Mouse (Mus musculus) MEL (cell line): ENCODE measurements around the gene Iqgap3. TPM values are rescaled to one million over a fixed set of nuclear protein-coding genes. Genes with fewer than 3 reads are reported as not detected.

ENCODE experiments used
- DNase-seq: peaks from one replicate; pipeline ENCODE4 v3.0.0; 2011; ENCODE audit warnings: low read depth, low spot score
- H3K27ac ChIP-seq: 2 replicates; pipeline ENCODE4 v1.5.1; 2012; ENCODE audit warnings: low read depth, mild to moderate bottlenecking, control low read depth, low read length, moderate library complexity; ENCODE audit not compliant: control insufficient read depth
- H3K27me3 ChIP-seq, 2 experiments: fragments of 150-350 bp in 1 of 2; sonication (generic) in 1 of 2; 2 replicates each; pipeline ENCODE4 v1.6.1; 2012; ENCODE audit warnings: low read length in 2 of 2, mild to moderate bottlenecking in 2 of 2, improper control_type of control experiment in 1 of 2, moderate library complexity in 1 of 2; ENCODE audit not compliant: insufficient read depth in 2 of 2, control insufficient read depth in 1 of 2
- H3K36me3 ChIP-seq, 2 experiments: 2 replicates each; pipeline ENCODE4 v1.6.1; 2012 to 2014; ENCODE audit warnings: low read length in 2 of 2, improper control_type of control experiment in 1 of 2, inconsistent platforms in 1 of 2, mild to moderate bottlenecking in 1 of 2; ENCODE audit not compliant: insufficient read depth in 2 of 2, control insufficient read depth in 1 of 2
- H3K4me1 ChIP-seq, 2 experiments: fragments of 150-350 bp in 1 of 2; sonication (generic) in 1 of 2; 2 replicates each; pipeline ENCODE4 v1.6.1; 2012; ENCODE audit warnings: low read length in 2 of 2, improper control_type of control experiment in 1 of 2, mild to moderate bottlenecking in 1 of 2; ENCODE audit not compliant: insufficient read depth in 2 of 2, control insufficient read depth in 1 of 2
- H3K4me3 ChIP-seq, 2 experiments: fragments of 150-350 bp in 1 of 2; sonication (generic) in 1 of 2; 2 replicates each; pipeline ENCODE4 v1.5.1; 2012; ENCODE audit warnings: low read depth in 2 of 2, low read length in 2 of 2, mild to moderate bottlenecking in 2 of 2, moderate library complexity in 2 of 2, control low read depth in 1 of 2, improper control_type of control experiment in 1 of 2; ENCODE audit not compliant: control insufficient read depth in 1 of 2, insufficient read depth in 1 of 2
- H3K79me2 ChIP-seq: 2 replicates; pipeline ENCODE4 v1.6.1; 2012; ENCODE audit warnings: mild to moderate bottlenecking, low read length, moderate library complexity; ENCODE audit not compliant: control insufficient read depth, poor library complexity, insufficient read depth
- H3K9ac ChIP-seq: 2 replicates; pipeline ENCODE4 v1.6.1; 2012; ENCODE audit warnings: low read depth, mild to moderate bottlenecking, control low read depth, low read length, moderate library complexity; ENCODE audit not compliant: control insufficient read depth, poor library complexity, severe bottlenecking
- H3K9me3 ChIP-seq: fragments of 150-350 bp; sonication (generic); replicated peaks from 2 replicates; pipeline ENCODE4 v1.6.1; 2012; ENCODE audit warnings: mild to moderate bottlenecking, low read length, improper control_type of control experiment, moderate library complexity; ENCODE audit not compliant: insufficient read depth
- E2F4 ChIP-seq: IDR thresholded peaks from 2 replicates; pipeline ENCODE4 v1.6.1; 2011; ENCODE audit warnings: low read depth, low read length, improper control_type of control experiment, borderline replicate concordance
- ELF1 ChIP-seq: IDR thresholded peaks from 2 replicates; pipeline ENCODE4 v1.6.1; 2014; ENCODE audit warnings: low read depth, mild to moderate bottlenecking, inconsistent platforms, low read length, improper control_type of control experiment, moderate library complexity
- EP300 ChIP-seq, 2 experiments: IDR thresholded peaks; 2 replicates each; pipeline ENCODE4 v1.6.1; 2011; ENCODE audit warnings: improper control_type of control experiment in 2 of 2, low read length in 2 of 2, low read depth in 1 of 2, mild to moderate bottlenecking in 1 of 2
- ETS1 ChIP-seq: IDR thresholded peaks from 2 replicates; pipeline ENCODE4 v1.6.1; 2012; ENCODE audit warnings: low read depth, mild to moderate bottlenecking, inconsistent platforms, low read length, improper control_type of control experiment, moderate library complexity
- GABPA ChIP-seq: IDR thresholded peaks from 2 replicates; pipeline ENCODE4 v1.6.1; 2012; ENCODE audit warnings: low read depth, mild to moderate bottlenecking, inconsistent platforms, low read length, improper control_type of control experiment, moderate library complexity
- GATA1 ChIP-seq: IDR thresholded peaks from 2 replicates; pipeline ENCODE4 v1.6.1; 2011; ENCODE audit warnings: low read depth, low read length, improper control_type of control experiment
- HCFC1 ChIP-seq: IDR thresholded peaks from 2 replicates; pipeline ENCODE4 v1.6.1; 2012; ENCODE audit warnings: low read depth, mild to moderate bottlenecking, inconsistent platforms, low read length, improper control_type of control experiment, moderate library complexity
- MAFK ChIP-seq: IDR thresholded peaks from 2 replicates; pipeline ENCODE4 v1.6.1; 2011; ENCODE audit warnings: low read depth, mild to moderate bottlenecking, low read length, improper control_type of control experiment, borderline replicate concordance
- MYB ChIP-seq: IDR thresholded peaks from 2 replicates; pipeline ENCODE4 v1.6.1; 2011; ENCODE audit warnings: mild to moderate bottlenecking, low read depth, low read length, improper control_type of control experiment
- NELFE ChIP-seq: IDR thresholded peaks from 2 replicates; pipeline ENCODE4 v1.6.1; 2011; ENCODE audit warnings: low read depth, low read length, improper control_type of control experiment
- NRF1 ChIP-seq: IDR thresholded peaks from 2 replicates; pipeline ENCODE4 v1.6.1; 2014; ENCODE audit warnings: low read depth, mild to moderate bottlenecking, inconsistent platforms, low read length, improper control_type of control experiment, moderate library complexity; ENCODE audit not compliant: poor library complexity, insufficient read depth, severe bottlenecking
- RAD21 ChIP-seq: IDR thresholded peaks from 2 replicates; pipeline ENCODE4 v1.6.1; 2011; ENCODE audit warnings: mild to moderate bottlenecking, low read depth, low read length, improper control_type of control experiment
- TCF12 ChIP-seq: IDR thresholded peaks from 2 replicates; pipeline ENCODE4 v1.6.1; 2014; ENCODE audit warnings: low read depth, mild to moderate bottlenecking, inconsistent platforms, low read length, improper control_type of control experiment, moderate library complexity
- USF1 ChIP-seq: IDR thresholded peaks from 2 replicates; pipeline ENCODE4 v1.6.1; 2014; ENCODE audit warnings: low read depth, mild to moderate bottlenecking, inconsistent platforms, low read length, improper control_type of control experiment, moderate library complexity
- USF2 ChIP-seq, 2 experiments: IDR thresholded peaks; 2 replicates each; pipeline ENCODE4 v1.6.1; 2011 to 2012; ENCODE audit warnings: improper control_type of control experiment in 2 of 2, low read length in 2 of 2, borderline replicate concordance in 1 of 2, inconsistent platforms in 1 of 2, low read depth in 1 of 2, mild to moderate bottlenecking in 1 of 2; ENCODE audit not compliant: insufficient read depth in 1 of 2
- ZC3H11A ChIP-seq: IDR thresholded peaks from 2 replicates; pipeline ENCODE4 v1.6.1; 2012; ENCODE audit warnings: low read depth, mild to moderate bottlenecking, inconsistent platforms, low read length, improper control_type of control experiment
- ZKSCAN1 ChIP-seq: IDR thresholded peaks from 2 replicates; pipeline ENCODE4 v1.6.1; 2012; ENCODE audit warnings: low read depth, mild to moderate bottlenecking, inconsistent platforms, low read length, improper control_type of control experiment, moderate library complexity
- ZNF384 ChIP-seq: IDR thresholded peaks from 2 replicates; pipeline ENCODE4 v1.6.1; 2012; ENCODE audit warnings: low read depth, mild to moderate bottlenecking, inconsistent platforms, low read length, improper control_type of control experiment
- polyA plus RNA-seq, 2 experiments: library from polyadenylated mRNA; stranded (reverse) in 1 of 2; unstranded in 1 of 2; fragments of >175 nt in 1 of 2; fragments of >200 nt in 1 of 2; gene quantifications; 2 replicates each; pipeline versions ENCODE4 v1.2.1 to v1.2.4; 2012; ENCODE audit warnings: low replicate concordance in 2 of 2, low read depth in 1 of 2; ENCODE audit not compliant: insufficient read length in 2 of 2, insufficient read depth in 1 of 2, missing spikeins in 1 of 2
- total RNA-seq: library from RNA; depleted of rRNA; stranded (reverse); fragments of 300-350 nt; gene quantifications from 2 replicates; pipeline ENCODE4 v1.2.3, GENCODE M21; 2012

Iqgap3 gene
- total and polyA plus RNA-seq, 3 experiments = 21.1 to 42.5 TPM; not detected in 1

DNA sequence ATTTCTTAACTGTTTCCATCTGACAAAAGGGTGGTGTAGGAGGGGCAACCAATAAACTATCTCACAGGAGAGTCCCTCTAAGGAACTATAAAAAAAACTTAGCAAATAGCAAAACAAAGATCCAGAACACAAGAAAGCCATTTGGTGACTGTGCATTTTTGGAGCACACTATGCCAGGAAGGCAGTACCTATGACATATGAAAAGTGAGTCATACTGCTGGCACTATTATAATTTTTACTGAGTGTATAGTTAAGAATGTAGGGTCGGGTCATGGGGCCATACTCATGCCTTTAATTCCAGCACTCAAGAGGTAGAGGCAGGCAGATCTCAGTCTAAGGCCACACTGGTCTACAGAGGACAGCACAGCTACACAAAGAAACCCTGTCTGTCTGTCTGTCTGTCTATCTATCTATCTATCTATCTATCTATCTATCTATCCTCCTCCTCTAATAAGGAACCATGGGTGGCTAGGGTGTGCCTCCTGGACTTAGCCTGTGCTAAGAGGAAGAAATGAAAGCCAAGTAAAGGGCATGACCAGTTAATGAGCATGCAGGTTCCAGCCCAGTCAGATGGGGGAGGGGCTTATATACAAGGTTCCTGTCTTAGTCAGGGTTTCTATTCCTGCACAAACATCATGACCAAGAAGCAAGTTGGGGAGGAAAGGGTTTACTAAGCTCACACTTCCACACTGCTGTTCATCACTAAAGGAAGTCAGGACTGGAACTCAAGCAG is 46.0 kb upstream of the Iqgap3 start:
- no peaks in the 10 kb centered on the region for H3K79me2 ChIP-seq
- H3K9me3 ChIP-seq = no peaks in the 10 kb centered on the region
- H3K4me1 ChIP-seq = 0 out of 4 replicates have a peak, but pooled peaks cover 0 to 5% of the 10 kb centered on the region in 2 experiments
- H3K27ac ChIP-seq = no peak overlapping the region
- H3K27me3 ChIP-seq = peaks cover 5 to 8% of the 10 kb centered on the region in 2 experiments
- peaks cover 0 to 2% of the 10 kb centered on the region in 2 experiments; a peak in 2 of 4 replicates for H3K36me3 ChIP-seq
- H3K4me3 ChIP-seq = no peak overlapping the region
- TF ChIP-seq ETS1 (no peak), E2F4 (no peak), NELFE (no peak), GATA1 (no peak), TCF12 (no peak), USF2 (IDR thresholded peaks at IDR 0.05; ENCODE audit: borderline replicate concordance in 1 of 2, insufficient read depth in 1 of 2, low read depth in 1 of 2, low read length in 2 of 2) (no peak), NRF1 (no peak), ZC3H11A (no peak), MYB (no peak), EP300 (IDR thresholded peaks at IDR 0.05; ENCODE audit: low read depth in 1 of 2, low read length in 2 of 2) (no peak), GABPA (no peak), ELF1 (no peak), USF1 (no peak), ZNF384 (no peak), HCFC1 (no peak), RAD21 (no peak), MAFK (no peak), ZKSCAN1 (no peak)
- no peak overlapping the region for H3K9ac ChIP-seq
- DNase-seq = no peak
